Mouse (Mus musculus) lung, adult 2 months (tissue): ENCODE data around the gene H2-Q6. TPM values are rescaled to one million over a fixed set of nuclear protein-coding genes. Genes with fewer than 3 reads are reported as not detected.
"Not testable (repeated sequence)": the region's sequence is repeated elsewhere in the genome, so short reads cannot be mapped to it uniquely, and the experiment has no call there.

Experiments used
- DNase-seq: peaks from one replicate; pipeline ENCODE4 v3.0.0; 2022
- H3K4me1 ChIP-seq: fragments of 200-500 bp; 2 replicates; pipeline ENCODE4 v1.6.1; 2011; ENCODE audit warnings: low read length; ENCODE audit not compliant: control insufficient read depth, insufficient read depth
- H3K4me3 ChIP-seq: fragments of 200-500 bp; replicated peaks from 2 replicates; pipeline ENCODE3; 2011; ENCODE audit warnings: low read depth, mild to moderate bottlenecking, control low read depth, low read length; ENCODE audit errors: extremely low read depth
- CTCF ChIP-seq: fragments of 200-500 bp; IDR thresholded peaks from 2 replicates; pipeline ENCODE4 v1.5.1; 2011; ENCODE audit warnings: mild to moderate bottlenecking, low read length, control low read depth; ENCODE audit not compliant: insufficient read depth
- POLR2A ChIP-seq: fragments of 200-500 bp; IDR thresholded peaks from 2 replicates; pipeline ENCODE4 v1.6.1; 2011; ENCODE audit warnings: low read depth, mild to moderate bottlenecking, control low read depth, low read length, borderline replicate concordance; ENCODE audit errors: extremely low read depth
- WGBS: fragments of 180-500 bp; shearing (Covaris S2); methylation state at CpG from one replicate; pipeline ENCODE4 v1.1.7; 2018; 5-methylcytosine and 5-hydroxymethylcytosine counted together
- polyA plus RNA-seq: library from polyadenylated mRNA; depleted of rRNA; stranded (reverse); fragments of >200 nt; gene quantifications from 2 replicates; pipeline ENCODE4 v1.2.3, GENCODE M21; 2012; rRNA removed

The H2-Q6 gene
- 91.1 and 177 TPM in 2 replicates for polyA plus RNA-seq

GRCm38 (mm10) chr17:35424624-35425416 is at the start of gene H2-Q6:
Gene H2-Q6 (plus strand): TSS chr17:35424850.
- H3K4me1 ChIP-seq, result not testable (repeated sequence)
- TF ChIP-seq POLR2A, result peak; percentile 83; the same call in 1 of the 2 replicates
- peak within 1 kb of the TSS; percentile 81 for H3K4me3 ChIP-seq
- DNase-seq, result peak; percentile 72
- 3% methylated on average over 61 of the region's 66 CpGs for WGBS

- Histone ChIP-seq H3K4me1 (0 out of 2 replicates have a peak, but pooled peaks cover 2% of the 10 kb centered on the region), H3K4me3 (peak within 1 kb of the TSS; percentile 87)
- TF ChIP-seq POLR2A (peak; percentile 97), CTCF (no peak)
- peak; percentile 96 for DNase-seq
- 1% methylated on average over 16 of the region's 16 CpGs for WGBS
Observed at GRCm38 (mm10) chr17:35379369-35379728, 45.3 kb upstream of the H2-Q6 start, which contains the start of gene H2-Q4. Gene H2-Q4 (plus strand): TSS chr17:35379617.

- WGBS, result 2% methylated on average over 70 of the region's 70 CpGs
- H3K4me3 ChIP-seq, result peak overlapping the region; percentile 87
- H3K4me1 ChIP-seq, result 0 out of 2 replicates have a peak, but pooled peaks cover 2% of the 10 kb centered on the region
- TF ChIP-seq POLR2A (peak; percentile 26; the same call in 1 of the 2 replicates), CTCF (no peak)
- DNase-seq, result peak; percentile 68
Observed at GRCm38 (mm10) chr17:35379729-35380451, 44.8 kb upstream of the H2-Q6 start.

GRCm38 (mm10) chr17:35389796-35390195 is 34.9 kb upstream of the H2-Q6 start:
- H3K4me3 ChIP-seq, H3K4me1 ChIP-seq: not testable (repeated sequence)
- peak; percentile 46 for DNase-seq
- peak; percentile 53 for TF ChIP-seq CTCF
- WGBS, result 4% methylated on average over 7 of the region's 7 CpGs

- not testable (repeated sequence) for H3K4me3 ChIP-seq, H3K4me1 ChIP-seq, DNase-seq
- WGBS, result 55% methylated on average over 2 of the region's 2 CpGs
Observed at GRCm38 (mm10) chr17:35392671-35393070, 32.0 kb upstream of the H2-Q6 start.

- not testable (repeated sequence) for DNase-seq, H3K4me1 ChIP-seq
- TF ChIP-seq POLR2A, result peak; percentile 35; the same call in 1 of the 2 replicates
- 1% methylated on average over 59 of the region's 75 CpGs for WGBS
- H3K4me3 ChIP-seq, result peak overlapping the region; percentile 42
Observed at GRCm38 (mm10) chr17:35393864-35394800, 30.5 kb upstream of the H2-Q6 start.

- not testable (repeated sequence) for DNase-seq, H3K4me3 ChIP-seq, H3K4me1 ChIP-seq
- 89% methylated on average over 2 of the region's 2 CpGs for WGBS
Observed at GRCm38 (mm10) chr17:35396956-35397355, 27.7 kb upstream of the H2-Q6 start.

GRCm38 (mm10) chr17:35413057-35413456 is 11.6 kb upstream of the H2-Q6 start:
- not testable (repeated sequence) for H3K4me1 ChIP-seq, DNase-seq, H3K4me3 ChIP-seq
- no CpG with 5 or more reads among the region's 1 CpGs for WGBS

- not testable (repeated sequence) for DNase-seq
- WGBS, result 64% methylated on average over 3 of the region's 10 CpGs
Observed at GRCm38 (mm10) chr17:35415273-35416129, 9.1 kb upstream of the H2-Q6 start.

More at GRCm38 (mm10) chr17:35415273-35416129, 9.1 kb upstream of the H2-Q6 start:
- not testable (repeated sequence) for H3K4me1 ChIP-seq, H3K4me3 ChIP-seq
